Mouse (Mus musculus): ENCODE measurements around the gene Tmod3.
A peak's percentile ranks its signal among the peaks of the same experiment; 100 is the strongest.
"Not testable (repeated sequence)": the region's sequence is repeated elsewhere in the genome, so short reads cannot be mapped to it uniquely, and the experiment has no call there.

The Tmod3 gene

GRCm38 (mm10) chr9:75553719-75554118, 5.7 kb downstream of the Tmod3 start:
- DNase-seq (ENCODE audit: low spot score), result no peak

GRCm38 (mm10) chr9:75551342-75551741, 8.1 kb downstream of the Tmod3 start:
- no peak for DNase-seq (ENCODE audit: low spot score)

GRCm38 (mm10) chr9:75549010-75549409, 10.4 kb downstream of the Tmod3 start:
- no peak for DNase-seq (ENCODE audit: low spot score)

- peak; percentile 35 for DNase-seq (ENCODE audit: low spot score)
Measured at GRCm38 (mm10) chr9:75546885-75547553, 12.4 kb downstream of the Tmod3 start.

GRCm38 (mm10) chr9:75545514-75545913, 13.9 kb downstream of the Tmod3 start:
- no peak for DNase-seq (ENCODE audit: low spot score)

- DNase-seq (ENCODE audit: low spot score), result no peak
Measured at GRCm38 (mm10) chr9:75541497-75541896, 18.0 kb downstream of the Tmod3 start.

- no peak for DNase-seq (ENCODE audit: low spot score)
Measured at GRCm38 (mm10) chr9:75536422-75536821, 23.0 kb downstream of the Tmod3 start.

GRCm38 (mm10) chr9:75534431-75534962, 25.0 kb downstream of the Tmod3 start:
- no peak for DNase-seq (ENCODE audit: low spot score)

- not testable (repeated sequence) for DNase-seq (ENCODE audit: low spot score)
Measured at GRCm38 (mm10) chr9:75532989-75533388, 26.5 kb downstream of the Tmod3 start.

GRCm38 (mm10) chr9:75532461-75532860, 27.0 kb downstream of the Tmod3 start:
- DNase-seq (ENCODE audit: low spot score), result no peak

- DNase-seq (ENCODE audit: low spot score), result no peak
Measured at GRCm38 (mm10) chr9:75529358-75529757, 30.1 kb downstream of the Tmod3 start.

GRCm38 (mm10) chr9:75528096-75528495, 31.4 kb downstream of the Tmod3 start:
- no peak for DNase-seq (ENCODE audit: low spot score)

- DNase-seq (ENCODE audit: low spot score), result no peak
Measured at GRCm38 (mm10) chr9:75527368-75528059, 31.9 kb downstream of the Tmod3 start.

GRCm38 (mm10) chr9:75523646-75524045, 35.8 kb downstream of the Tmod3 start:
- no peak for DNase-seq (ENCODE audit: low spot score)

- DNase-seq (ENCODE audit: low spot score), result no peak
Measured at GRCm38 (mm10) chr9:75522217-75522616, 37.2 kb downstream of the Tmod3 start.

- DNase-seq (ENCODE audit: low spot score), result no peak
Measured at GRCm38 (mm10) chr9:75521788-75522187, 37.7 kb downstream of the Tmod3 start.

- DNase-seq (ENCODE audit: low spot score), result no peak
Measured at GRCm38 (mm10) chr9:75520940-75521339, 38.5 kb downstream of the Tmod3 start.

GRCm38 (mm10) chr9:75517751-75518150, 41.7 kb downstream of the Tmod3 start:
- no peak for DNase-seq (ENCODE audit: low spot score)

GRCm38 (mm10) chr9:75515464-75516113, 43.9 kb downstream of the Tmod3 start:
- DNase-seq (ENCODE audit: low spot score), result no peak

GRCm38 (mm10) chr9:75511236-75511939, 48.1 kb downstream of the Tmod3 start:
- no peak for DNase-seq (ENCODE audit: low spot score)

- DNase-seq (ENCODE audit: low spot score), result no peak
Measured at GRCm38 (mm10) chr9:75504311-75504710, 55.1 kb downstream of the Tmod3 start.

GRCm38 (mm10) chr9:75498571-75498970, 60.9 kb downstream of the Tmod3 start:
- no peak for DNase-seq (ENCODE audit: low spot score)
